Comparison of ENCODE assay signal across 14 mouse cellular contexts in genomic region chr10:117141939-117142552, GRCm38 (mm10). TPM values are rescaled to one million over a fixed set of nuclear protein-coding genes. Genes with fewer than 3 reads are reported as not detected.
DNase-seq lines count a peak whose midpoint lies in the region; ATAC-seq and TF ChIP-seq lines count a peak whose summit lies in the region.
"Had no signal": no experiment of that assay in that cellular context is flagged by ENCODE, and none has a peak within 500 bp of the region (broad histone marks: within the 10 kb centered on the region; RNA-seq: fewer than 3 reads in every experiment).

No protein-coding gene starts in this region.

- TF ChIP-seq CTCF in left cerebral cortex, adult 2 months (IDR thresholded peaks at IDR 0.05) = peak; percentile 3
- TF ChIP-seq CTCF in MEL (IDR thresholded peaks at IDR 0.05 in 2 of 3, conservative IDR thresholded peaks at IDR 0.05 in 1 of 3; ENCODE audit: control insufficient read depth in 1 of 3, insufficient read depth in 1 of 3, low read depth in 2 of 3, low read length in 3 of 3, poor library complexity in 1 of 3, severe bottlenecking in 1 of 3) = peak in 2 of 3 experiments; percentile 26 to 31; a peak in 4 of 6 replicates

- no peaks in the 10 kb centered on the region for H3K9me3 ChIP-seq in MEL (replicated peaks; ENCODE audit: insufficient read depth, low read length)
- H3K9me3 ChIP-seq in liver, embryonic 11.5 days (ENCODE audit: control insufficient read depth, low read length) = no peaks in the 10 kb centered on the region
- H3K9me3 ChIP-seq: G1E; hindbrain, embryonic 15.5 days had no signal

- intact Hi-C loops in left cerebral cortex, adult 2 months (cut with DNase I) = loop anchor here (10.0 kb wide), 1 partner anchor 187 kb away; the partner anchor contains the start of gene Rab3ip
- intact Hi-C loops in left cerebral cortex, postnatal 10 days (cut with DNase I) = no loop called here

- peak; percentile 50 for DNase-seq in embryo, embryonic 10.5 days (ENCODE audit: low spot score)
- DNase-seq in embryo, embryonic 9.5 days (ENCODE audit: extremely low spot score) = no peak
- DNase-seq in left cerebral cortex, adult 2 months (ENCODE audit: extremely low spot score in 1 of 2, low spot score in 2 of 2) = no peak
- no peak for DNase-seq in left cerebral cortex, postnatal 10 days (ENCODE audit: extremely low spot score in 1 of 2, low spot score in 2 of 2)
- peak; percentile 46 for DNase-seq in MEL (ENCODE audit: low read depth, low spot score)
- DNase-seq in liver, embryonic 11.5 days (ENCODE audit: low spot score) = peak; percentile 31
- no peak for DNase-seq in frontal cortex, postnatal 36 days (ENCODE audit: low spot score in 2 of 2)
- no peak for DNase-seq in right cerebral cortex, postnatal 36 days (ENCODE audit: low spot score in 2 of 2)
- DNase-seq: cerebellum, postnatal 25 days; left cerebral cortex, postnatal 4 days; lung, postnatal 36 days; thymus, postnatal 14 days had no signal

- no peaks in the 10 kb centered on the region for H3K27me3 ChIP-seq in MEL (ENCODE audit: control insufficient read depth in 1 of 2, insufficient read depth in 2 of 2, low read length in 2 of 2)
- H3K27me3 ChIP-seq in liver, embryonic 11.5 days (replicated peaks; ENCODE audit: control insufficient read depth, insufficient read depth, low read length) = no peaks in the 10 kb centered on the region
- H3K27me3 ChIP-seq: hindbrain, embryonic 15.5 days had no signal

- H3K4me2 ChIP-seq in liver, embryonic 11.5 days = no peak overlapping the region
- H3K4me2 ChIP-seq: hindbrain, embryonic 15.5 days had no signal

- no peak overlapping the region for H3K4me3 ChIP-seq in left cerebral cortex, adult 2 months
- H3K4me3 ChIP-seq in MEL (ENCODE audit: control insufficient read depth in 1 of 2, insufficient read depth in 1 of 2, low read depth in 2 of 2, low read length in 2 of 2) = no peak overlapping the region
- no peak overlapping the region for H3K4me3 ChIP-seq in liver, embryonic 11.5 days (ENCODE audit: low read depth, low read length)
- H3K4me3 ChIP-seq: hindbrain, embryonic 15.5 days had no signal

- peaks cover 9 to 26% of the 10 kb centered on the region in 2 experiments for H3K4me1 ChIP-seq in MEL (ENCODE audit: control insufficient read depth in 1 of 2, insufficient read depth in 2 of 2, low read length in 2 of 2)
- H3K4me1 ChIP-seq in liver, embryonic 11.5 days (replicated peaks; ENCODE audit: control insufficient read depth, insufficient read depth, low read length) = peaks cover 49% of the 10 kb centered on the region

- peaks cover 0 to 27% of the 10 kb centered on the region in 2 experiments; a peak in 2 of 4 replicates for H3K36me3 ChIP-seq in MEL (ENCODE audit: control insufficient read depth in 1 of 2, insufficient read depth in 2 of 2, low read length in 2 of 2)
- H3K36me3 ChIP-seq in liver, embryonic 11.5 days (ENCODE audit: control insufficient read depth, insufficient read depth, low read length) = no peaks in the 10 kb centered on the region
- H3K36me3 ChIP-seq: hindbrain, embryonic 15.5 days had no signal

- WGBS in liver, embryonic 11.5 days = 70% methylated on average over 7 of the region's 7 CpGs

- no peak for TF ChIP-seq POLR2A in MEL (IDR thresholded peaks at IDR 0.05; ENCODE audit: control insufficient read depth in 1 of 2, insufficient read depth in 1 of 2, low read depth in 1 of 2, low read length in 2 of 2, poor library complexity in 1 of 2)

- no peak for TF ChIP-seq EP300 in MEL (IDR thresholded peaks at IDR 0.05; ENCODE audit: low read depth in 1 of 2, low read length in 2 of 2)

- no peak for ATAC-seq in liver, embryonic 11.5 days (replicated peaks; ENCODE audit: low FRiP score)

- peaks cover 60% of the 10 kb centered on the region for H3K79me2 ChIP-seq in MEL (ENCODE audit: control insufficient read depth, insufficient read depth, low read length, poor library complexity)

- no peak overlapping the region for H3K27ac ChIP-seq in left cerebral cortex, adult 2 months
- H3K27ac ChIP-seq in MEL (ENCODE audit: control insufficient read depth, low read depth, low read length) = no peak overlapping the region
- H3K27ac ChIP-seq in liver, embryonic 11.5 days (ENCODE audit: low read depth, low read length) = no peak overlapping the region
- H3K27ac ChIP-seq: hindbrain, embryonic 15.5 days had no signal

- H3K9ac ChIP-seq in MEL (ENCODE audit: control insufficient read depth, low read depth, low read length, poor library complexity, severe bottlenecking) = no peak overlapping the region
- no peak overlapping the region for H3K9ac ChIP-seq in liver, embryonic 11.5 days (ENCODE audit: low read depth, low read length)
- H3K9ac ChIP-seq: hindbrain, embryonic 15.5 days had no signal

- no peak for TF ChIP-seq RAD21 in MEL (IDR thresholded peaks at IDR 0.05; ENCODE audit: low read depth, low read length)

TF ChIP-seq in MEL, 35 proteins besides CTCF, POLR2A, EP300 and RAD21:
- no peak for TF ChIP-seq HCFC1 (IDR thresholded peaks at IDR 0.05; ENCODE audit: low read depth, low read length)
- TF ChIP-seq BHLHE40 (IDR thresholded peaks at IDR 0.05; ENCODE audit: borderline replicate concordance, low read depth, low read length) = no peak
- no peak for TF ChIP-seq JUND (IDR thresholded peaks at IDR 0.05; ENCODE audit: low read depth, low read length)
- no peak for TF ChIP-seq MAX (IDR thresholded peaks at IDR 0.05; ENCODE audit: low read length)
- no peak for TF ChIP-seq CHD2 (IDR thresholded peaks at IDR 0.05; ENCODE audit: low read length)
- no peak for TF ChIP-seq TCF12 (IDR thresholded peaks at IDR 0.05; ENCODE audit: low read depth, low read length)
- no peak for TF ChIP-seq ETS1 (IDR thresholded peaks at IDR 0.05; ENCODE audit: low read depth, low read length)
- no peak for TF ChIP-seq ELF1 (IDR thresholded peaks at IDR 0.05; ENCODE audit: low read depth, low read length)
- no peak for TF ChIP-seq TBP (IDR thresholded peaks at IDR 0.05; ENCODE audit: low read depth, low read length)
- no peak for TF ChIP-seq KAT2A (conservative IDR thresholded peaks at IDR 0.05; ENCODE audit: low read depth, low read length)
- no peak for TF ChIP-seq MYC (IDR thresholded peaks at IDR 0.05; ENCODE audit: low read depth, low read length)

RNA-seq across cellular contexts. Expression of gene Frs2, which starts 6.3 kb away (rescaled TPM):
- total RNA-seq in left cerebral cortex, adult 2 months (2021) = 10 to 100 TPM; 36.6 to 36.9 TPM
- total RNA-seq in left cerebral cortex, postnatal 10 days (2021) = 10 to 100 TPM; 25.3 to 26.8 TPM
- 6.6 and 6.7 TPM in 2 replicates for total RNA-seq in MEL (2012; rRNA removed)
- 100 to 1,000 TPM in 1 of 2 experiments, 10 to 100 TPM in 1; 11.8 to 129 TPM for polyA plus RNA-seq in MEL (2012; ENCODE audit: insufficient read depth in 1 of 2, insufficient read length in 2 of 2, low read depth in 1 of 2, low replicate concordance in 2 of 2, missing spikeins in 1 of 2)
- polyA plus RNA-seq in liver, embryonic 11.5 days (2014; fragmentation: Nextera tagmentation; extraction: Ambion mirVana) = 21.3 and 23.5 TPM in 2 replicates

Comparison
In these comparisons a context has a peak if more than half of its experiments do, and no peak if none do; other contexts are left out.
1. DNase-seq: peak in embryo, embryonic 10.5 days (single experiment), MEL (single experiment) and liver, embryonic 11.5 days (single experiment); none in embryo, embryonic 9.5 days (single experiment), left cerebral cortex, adult 2 months (0 of 2), left cerebral cortex, postnatal 10 days (0 of 2), frontal cortex, postnatal 36 days (0 of 2) and right cerebral cortex, postnatal 36 days (0 of 2).